ENCODE assay signal across 9 mouse cellular contexts in genomic region chr6:90514883-90515405, GRCm38 (mm10). TPM values are rescaled to one million over a fixed set of nuclear protein-coding genes. Genes with fewer than 3 reads are reported as not detected.
DNase-seq lines count a peak whose midpoint lies in the region; ATAC-seq lines count a peak whose summit lies in the region.
"Had no signal": no experiment of that assay in that cellular context is flagged by ENCODE, and none has a peak within 500 bp of the region (broad histone marks: within the 10 kb centered on the region; RNA-seq: fewer than 3 reads in every experiment).

No protein-coding gene starts in this region.

- no peaks in the 10 kb centered on the region for H3K27me3 ChIP-seq in hindbrain, embryonic 13.5 days

- peak; percentile 80 for ATAC-seq in hindbrain, embryonic 13.5 days (ENCODE audit: low FRiP score)

- peaks cover 3% of the 10 kb centered on the region; the same call in 1 of the 2 replicates for H3K4me1 ChIP-seq in hindbrain, embryonic 13.5 days (replicated peaks)

- no peak overlapping the region for H3K27ac ChIP-seq in hindbrain, embryonic 13.5 days
- H3K27ac ChIP-seq: macrophage had no signal

- no peaks in the 10 kb centered on the region for H3K36me3 ChIP-seq in hindbrain, embryonic 13.5 days

- peak; percentile 87 for DNase-seq in NIH3T3 (ENCODE audit: low read depth)
- DNase-seq in cerebellum, postnatal 14 days: peak; percentile 97 to 98
- peak; percentile 88 to 90 for DNase-seq in frontal cortex, postnatal 25 days (ENCODE audit: low spot score in 2 of 2)
- DNase-seq in layer of hippocampus, postnatal 14 days (ENCODE audit: low spot score in 2 of 2): peak; percentile 85 to 91
- peak; percentile 95 for DNase-seq in lung, postnatal 14 days
- peak; percentile 78 for DNase-seq in right cerebral cortex, adult 18-20 months
- peak; percentile 88 for DNase-seq in urinary bladder, adult 2 months (ENCODE audit: low spot score)

- WGBS in hindbrain, embryonic 13.5 days: 41% methylated on average over 4 of the region's 4 CpGs

- no peak overlapping the region for H3K4me3 ChIP-seq in hindbrain, embryonic 13.5 days

- H3K9me3 ChIP-seq in hindbrain, embryonic 13.5 days: no peaks in the 10 kb centered on the region

- H3K9ac ChIP-seq in hindbrain, embryonic 13.5 days: no peak overlapping the region

- H3K4me2 ChIP-seq in hindbrain, embryonic 13.5 days: no peak overlapping the region

RNA-seq across cellular contexts. Expression of gene Aldh1l1, which starts 28.7 kb away (rescaled TPM):
- polyA plus RNA-seq in hindbrain, embryonic 13.5 days (2015; fragmentation: Nextera tagmentation; extraction: Ambion mirVana): 44.8 and 45.3 TPM in 2 replicates
- 10 to 100 TPM; 42.9 to 45.0 TPM for total RNA-seq in layer of hippocampus, postnatal 14 days (2021)
- 6.2 and 7.2 TPM in 2 replicates for polyA plus RNA-seq in urinary bladder, adult 2 months (2012; rRNA removed)

RNA-seq across cellular contexts. Expression of gene Klf15, which starts 52.6 kb away (rescaled TPM):
- 10.2 and 10.5 TPM in 2 replicates for polyA plus RNA-seq in hindbrain, embryonic 13.5 days (2015; fragmentation: Nextera tagmentation; extraction: Ambion mirVana)
- total RNA-seq in layer of hippocampus, postnatal 14 days (2021): 10 to 100 TPM; 25.5 to 28.5 TPM
- polyA plus RNA-seq in urinary bladder, adult 2 months (2012; rRNA removed): 15.5 and 18.5 TPM in 2 replicates
